Mouse (Mus musculus): ENCODE results near the gene Sh3bp1. TPM values are rescaled to one million over a fixed set of nuclear protein-coding genes. Genes with fewer than 3 reads are reported as not detected.

The Sh3bp1 gene
- polyA plus RNA-seq, 1 experiment from 2014 or later: 68.1 TPM

DNA sequence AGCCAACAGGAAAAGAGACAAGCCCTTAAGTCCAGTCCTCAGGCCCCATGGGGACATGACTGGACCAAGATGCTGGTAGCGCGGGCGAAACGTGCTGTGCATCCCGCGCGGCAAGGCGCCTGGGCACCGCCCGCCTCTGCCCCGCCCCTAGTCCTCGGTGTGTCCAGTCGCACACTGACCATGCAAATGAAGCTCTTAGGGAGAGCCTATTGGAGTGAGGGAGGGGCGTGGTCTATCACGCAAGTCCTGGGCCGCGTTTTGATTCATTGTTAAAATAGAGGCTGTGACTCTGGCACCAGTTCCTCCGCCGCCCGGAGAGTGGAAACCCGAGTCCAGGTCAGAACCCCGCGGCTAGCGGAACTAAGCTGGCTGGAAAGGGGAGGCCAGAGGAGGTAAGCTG, 48.1 kb downstream of the Sh3bp1 start, which contains the start of gene Triobp:
TSS of gene Triobp (plus strand) at position 68 of the 400 bp plus-strand sequence.
- peaks cover 19% of the 10 kb centered on the region for H3K4me1 ChIP-seq
- H3K27ac ChIP-seq (replicated peaks): no peak within 1 kb of the TSS
- peak within 1 kb of the TSS; percentile 85 for H3K4me2 ChIP-seq (replicated peaks)
- WGBS: under 1% methylated on average over 24 of the region's 24 CpGs
- peak within 1 kb of the TSS; percentile 40 for H3K9ac ChIP-seq
- no peaks in the 10 kb centered on the region for H3K27me3 ChIP-seq
- no peaks in the 10 kb centered on the region for H3K36me3 ChIP-seq
- H3K9me3 ChIP-seq (replicated peaks): no peaks in the 10 kb centered on the region
- H3K4me3 ChIP-seq (replicated peaks): peak within 1 kb of the TSS; percentile 52
- peak; percentile 96 for ATAC-seq (ENCODE audit: insufficient number of reproducible peaks, low FRiP score, low TSS enrichment, low read depth)

DNA sequence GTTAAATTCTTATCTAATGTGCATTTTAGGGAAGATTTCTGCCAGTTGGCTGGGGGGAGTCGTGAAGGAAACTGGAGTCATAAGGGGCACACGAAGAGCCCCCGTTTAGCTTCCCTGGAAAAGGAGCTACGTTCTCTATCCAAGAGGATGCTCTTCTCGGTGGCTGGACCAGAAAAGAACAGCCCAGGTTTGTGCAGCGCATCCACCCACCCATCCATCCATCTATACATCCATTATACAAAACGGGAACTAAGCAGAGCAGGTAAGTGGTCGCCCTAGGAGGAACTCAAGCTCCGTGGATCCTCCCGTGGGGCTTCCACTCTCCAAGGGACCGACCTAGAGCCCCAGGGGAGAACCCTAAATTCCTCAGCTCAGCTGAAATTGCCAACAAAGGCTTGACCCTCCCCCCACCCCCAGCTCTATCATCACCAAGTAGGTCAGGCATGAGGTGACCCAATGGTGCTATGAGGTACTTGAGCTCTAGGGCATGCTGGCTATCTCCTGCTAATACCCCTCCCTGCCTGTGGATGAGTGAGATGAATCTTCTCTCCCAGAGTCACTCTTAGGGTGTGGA, 48.7 kb downstream of the Sh3bp1 start:
- Histone ChIP-seq H3K9me3 (replicated peaks) (no peaks in the 10 kb centered on the region), H3K4me3 (replicated peaks) (peak overlapping the region; percentile 52), H3K4me1 (peaks cover 15% of the 10 kb centered on the region), H3K27me3 (no peaks in the 10 kb centered on the region), H3K9ac (peak overlapping the region; percentile 40; the same call in 1 of the 2 replicates), H3K27ac (replicated peaks) (no peak overlapping the region), H3K36me3 (no peaks in the 10 kb centered on the region), H3K4me2 (replicated peaks) (peak overlapping the region; percentile 85)
- WGBS: 2% methylated on average over 11 of the region's 11 CpGs
- no peak for ATAC-seq (ENCODE audit: insufficient number of reproducible peaks, low FRiP score, low TSS enrichment, low read depth)

DNA sequence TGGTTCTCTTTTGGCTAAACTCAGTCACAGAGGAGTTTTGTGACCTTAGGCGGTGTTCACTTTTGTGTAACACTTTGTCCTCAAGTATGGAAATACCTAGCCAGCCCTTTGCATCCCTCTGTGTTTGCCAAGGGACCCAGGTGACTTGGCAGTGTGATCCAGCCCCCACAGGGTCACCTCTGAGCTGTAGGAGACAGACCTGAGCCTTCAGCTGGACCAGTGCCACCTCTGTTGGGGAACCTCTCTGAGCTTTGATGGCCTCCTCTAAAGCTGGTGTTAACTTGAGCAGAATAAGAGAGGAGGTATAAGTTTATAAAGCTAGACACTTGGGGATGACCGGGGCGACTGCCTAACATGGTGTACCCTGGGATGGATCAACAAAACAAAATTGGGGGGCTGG, 49.3 kb downstream of the Sh3bp1 start:
- no peak overlapping the region for H3K9ac ChIP-seq
- 92% methylated on average over 3 of the region's 3 CpGs for WGBS

DNA sequence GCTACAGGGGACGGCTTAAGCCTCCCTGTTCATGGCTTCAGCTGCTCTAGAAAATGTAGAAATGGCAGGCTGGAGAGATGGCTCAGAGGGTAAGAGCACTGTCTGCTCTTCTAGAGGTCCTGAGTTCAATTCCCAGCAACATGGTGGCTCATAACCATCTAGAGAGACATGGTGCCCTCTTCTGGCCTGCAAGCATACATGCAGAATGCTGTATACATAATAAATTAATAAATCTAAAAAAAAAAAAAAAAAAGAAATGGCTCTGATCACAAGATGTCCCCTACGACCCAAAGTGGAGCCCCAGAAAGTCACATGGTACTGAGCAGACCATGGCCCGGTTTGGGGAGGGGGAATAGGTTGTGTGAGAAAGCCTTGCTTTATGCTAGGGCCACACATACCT, 56.1 kb downstream of the Sh3bp1 start:
- WGBS: 67% methylated on average over 3 of the region's 3 CpGs
- H3K9ac ChIP-seq: no peak overlapping the region
- ATAC-seq (ENCODE audit: insufficient number of reproducible peaks, low FRiP score, low TSS enrichment, low read depth): no peak
- peaks cover 4% of the 10 kb centered on the region for H3K4me1 ChIP-seq
- H3K36me3 ChIP-seq: 0 out of 2 replicates have a peak, but pooled peaks cover 4% of the 10 kb centered on the region
- no peak overlapping the region for H3K27ac ChIP-seq (replicated peaks)
- no peak overlapping the region for H3K4me3 ChIP-seq (replicated peaks)
- no peaks in the 10 kb centered on the region for H3K27me3 ChIP-seq
- no peak overlapping the region for H3K4me2 ChIP-seq (replicated peaks)
- no peaks in the 10 kb centered on the region for H3K9me3 ChIP-seq (replicated peaks)

More for the DNA sequence above, 49.3 kb downstream of the Sh3bp1 start:
- peaks cover 14% of the 10 kb centered on the region for H3K4me1 ChIP-seq
- no peak overlapping the region for H3K27ac ChIP-seq (replicated peaks)
- H3K27me3 ChIP-seq: no peaks in the 10 kb centered on the region
- H3K9me3 ChIP-seq (replicated peaks): no peaks in the 10 kb centered on the region
- H3K4me2 ChIP-seq (replicated peaks): no peak overlapping the region
- H3K4me3 ChIP-seq (replicated peaks): no peak overlapping the region
- no peaks in the 10 kb centered on the region for H3K36me3 ChIP-seq
- no peak for ATAC-seq (ENCODE audit: insufficient number of reproducible peaks, low FRiP score, low TSS enrichment, low read depth)

DNA sequence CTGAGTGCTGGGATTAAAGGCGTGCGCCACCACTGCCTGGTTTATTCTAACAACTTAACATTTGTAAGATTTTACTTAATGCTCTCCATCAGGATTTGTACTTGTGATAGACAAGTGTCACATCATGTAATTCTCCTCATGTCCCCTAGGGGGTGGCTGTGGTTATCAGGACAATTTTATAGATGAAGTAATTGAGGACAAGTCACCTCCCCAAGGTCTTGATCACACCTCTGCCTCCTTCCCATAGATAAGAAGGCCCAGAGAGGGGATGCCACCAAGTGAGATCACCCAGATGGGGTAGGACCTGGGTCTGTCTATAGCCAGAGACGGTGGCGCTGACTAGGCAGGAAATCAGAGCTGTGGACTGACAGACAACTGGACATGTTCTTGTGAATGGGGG, 56.8 kb downstream of the Sh3bp1 start:
- peaks cover 4% of the 10 kb centered on the region for H3K4me1 ChIP-seq
- no peak overlapping the region for H3K4me3 ChIP-seq (replicated peaks)
- 78% methylated on average over 4 of the region's 4 CpGs for WGBS
- no peaks in the 10 kb centered on the region for H3K9me3 ChIP-seq (replicated peaks)
- peaks cover 4% of the 10 kb centered on the region; the same call in 1 of the 2 replicates for H3K36me3 ChIP-seq
- H3K9ac ChIP-seq: no peak overlapping the region
- no peak overlapping the region for H3K27ac ChIP-seq (replicated peaks)
- no peak for ATAC-seq (ENCODE audit: insufficient number of reproducible peaks, low FRiP score, low TSS enrichment, low read depth)
- no peak overlapping the region for H3K4me2 ChIP-seq (replicated peaks)
- no peaks in the 10 kb centered on the region for H3K27me3 ChIP-seq

DNA sequence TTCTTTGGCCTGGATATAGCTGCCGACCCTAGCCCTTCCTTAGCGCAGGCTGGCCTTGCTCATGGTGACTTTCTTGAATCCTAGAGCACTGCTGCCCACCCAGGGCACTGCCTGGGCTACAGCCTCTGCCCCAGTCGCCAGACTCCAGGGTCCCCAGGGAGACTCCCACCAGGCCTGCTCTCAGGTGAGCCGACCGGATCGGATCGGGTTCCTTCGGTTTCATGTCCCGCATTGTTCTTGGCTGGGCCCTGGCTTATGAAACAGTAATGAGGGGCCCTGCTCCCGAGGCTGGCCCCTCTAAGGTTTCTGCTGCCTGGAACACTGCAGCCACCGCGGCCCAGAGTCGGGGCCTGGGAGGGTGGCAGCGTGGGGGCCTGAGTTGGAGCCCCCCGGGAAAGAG, 57.5 kb downstream of the Sh3bp1 start:
- Histone ChIP-seq H3K27ac (replicated peaks) (0 out of 2 replicates have a peak overlapping the region, but pooled peaks have one; percentile 45), H3K9ac (no peak overlapping the region), H3K4me1 (peaks cover 4% of the 10 kb centered on the region), H3K27me3 (no peaks in the 10 kb centered on the region), H3K9me3 (replicated peaks) (no peaks in the 10 kb centered on the region), H3K4me2 (replicated peaks) (peak overlapping the region; percentile 8; the same call in 1 of the 2 replicates), H3K4me3 (replicated peaks) (no peak overlapping the region), H3K36me3 (peaks cover 10% of the 10 kb centered on the region; the same call in 1 of the 2 replicates)
- ATAC-seq (ENCODE audit: insufficient number of reproducible peaks, low FRiP score, low TSS enrichment, low read depth): peak; percentile 32; the same call in 1 of the 2 replicates
- 53% methylated on average over 15 of the region's 15 CpGs for WGBS

DNA sequence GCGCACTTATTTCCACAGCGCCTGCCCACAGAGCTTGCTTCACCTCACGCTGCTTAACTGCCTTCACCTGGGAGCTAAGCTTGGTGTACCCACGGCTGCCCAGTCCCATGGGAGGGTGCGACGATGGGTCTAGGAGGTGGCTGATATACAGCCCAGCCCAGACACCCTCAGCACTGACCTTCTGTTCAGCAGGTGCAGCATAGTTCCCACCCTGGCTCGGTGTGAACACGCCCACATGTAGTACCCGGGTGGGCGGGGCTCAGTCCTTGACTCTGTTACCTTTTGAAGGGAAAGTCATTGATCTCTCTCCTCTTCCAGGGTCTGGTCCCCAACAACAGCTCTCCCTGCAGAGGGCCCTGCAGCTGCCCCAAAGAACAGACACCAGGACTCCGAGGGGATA, 60.0 kb downstream of the Sh3bp1 start:
- Histone ChIP-seq H3K9ac (no peak overlapping the region), H3K36me3 (peaks cover 10% of the 10 kb centered on the region; the same call in 1 of the 2 replicates), H3K27me3 (no peaks in the 10 kb centered on the region), H3K4me3 (replicated peaks) (no peak overlapping the region), H3K4me2 (replicated peaks) (no peak overlapping the region), H3K9me3 (replicated peaks) (no peaks in the 10 kb centered on the region), H3K4me1 (peaks cover 8% of the 10 kb centered on the region), H3K27ac (replicated peaks) (no peak overlapping the region)
- 88% methylated on average over 11 of the region's 11 CpGs for WGBS
- ATAC-seq (ENCODE audit: insufficient number of reproducible peaks, low FRiP score, low TSS enrichment, low read depth): no peak

DNA sequence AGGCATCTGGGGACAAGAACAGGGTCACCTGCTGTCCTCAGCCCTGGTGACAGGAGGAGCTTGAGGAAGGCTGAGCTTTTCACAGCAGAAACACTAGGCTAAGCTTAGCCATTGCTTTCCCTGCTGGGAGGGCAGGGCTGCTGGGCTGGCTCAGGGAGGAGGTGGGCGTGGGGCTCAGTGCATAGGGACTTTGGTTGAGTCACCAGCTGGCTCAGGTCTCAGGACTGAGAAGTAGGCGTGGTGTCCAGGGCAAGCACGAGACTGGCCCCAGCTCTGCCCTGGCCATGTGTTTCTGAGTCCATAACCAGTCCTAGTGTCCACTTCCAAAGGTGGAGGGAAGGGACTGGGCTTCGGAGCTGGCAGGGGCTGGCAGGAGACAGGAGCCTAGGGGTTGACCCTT, 60.5 kb downstream of the Sh3bp1 start:
- Histone ChIP-seq H3K27ac (replicated peaks) (no peak overlapping the region), H3K4me3 (replicated peaks) (no peak overlapping the region), H3K9me3 (replicated peaks) (no peaks in the 10 kb centered on the region), H3K27me3 (no peaks in the 10 kb centered on the region), H3K36me3 (peaks cover 10% of the 10 kb centered on the region; the same call in 1 of the 2 replicates), H3K4me1 (peaks cover 8% of the 10 kb centered on the region), H3K4me2 (replicated peaks) (no peak overlapping the region), H3K9ac (no peak overlapping the region)
- WGBS: 70% methylated on average over 4 of the region's 4 CpGs
- ATAC-seq (ENCODE audit: insufficient number of reproducible peaks, low FRiP score, low TSS enrichment, low read depth): no peak

Small RNA genes lying within 50 kb of the gene (microRNA-seq; reads per million reads assigned to microRNA genes)
- not detected for gene Mir6955 (ENCODE audit: borderline number of aligned reads)

Other genes starting within 250 kb of the Sh3bp1 start
- 0.09 and 0.21 TPM in 2 replicates for gene Elfn2, start 181.0 kb upstream of the Sh3bp1 start, polyA plus RNA-seq (2015; fragmentation: Nextera tagmentation; extraction: Ambion mirVana)
- gene Mfng, start 126.3 kb upstream of the Sh3bp1 start, polyA plus RNA-seq (2015; fragmentation: Nextera tagmentation; extraction: Ambion mirVana): 21.3 and 22.8 TPM in 2 replicates
- gene Card10, start 96.7 kb upstream of the Sh3bp1 start, polyA plus RNA-seq (2015; fragmentation: Nextera tagmentation; extraction: Ambion mirVana): 4.3 TPM in 2 replicates
- gene Cdc42ep1, start 57.1 kb upstream of the Sh3bp1 start, polyA plus RNA-seq (2015; fragmentation: Nextera tagmentation; extraction: Ambion mirVana): 41.5 and 43.8 TPM in 2 replicates
- gene Lgals2, start 44.2 kb upstream of the Sh3bp1 start, polyA plus RNA-seq (2015; fragmentation: Nextera tagmentation; extraction: Ambion mirVana): 1.0 TPM in 2 replicates
- 56.0 and 62.0 TPM in 2 replicates for gene Gga1, start 22.6 kb upstream of the Sh3bp1 start, polyA plus RNA-seq (2015; fragmentation: Nextera tagmentation; extraction: Ambion mirVana)
- 0.71 and 0.85 TPM in 2 replicates for gene Gm49510, start 101 bp upstream of the Sh3bp1 start, polyA plus RNA-seq (2015; fragmentation: Nextera tagmentation; extraction: Ambion mirVana)
- 17.3 and 19.9 TPM in 2 replicates for gene Pdxp, start 14.2 kb downstream of the Sh3bp1 start, polyA plus RNA-seq (2015; fragmentation: Nextera tagmentation; extraction: Ambion mirVana)
- gene Lgals1, start 27.0 kb downstream of the Sh3bp1 start, polyA plus RNA-seq (2015; fragmentation: Nextera tagmentation; extraction: Ambion mirVana): 2,635 and 2,725 TPM in 2 replicates
- gene Nol12, start 35.2 kb downstream of the Sh3bp1 start, polyA plus RNA-seq (2015; fragmentation: Nextera tagmentation; extraction: Ambion mirVana): 52.7 and 53.7 TPM in 2 replicates
- 54.6 and 61.4 TPM in 2 replicates for gene Triobp, start 48.0 kb downstream of the Sh3bp1 start, polyA plus RNA-seq (2015; fragmentation: Nextera tagmentation; extraction: Ambion mirVana)
- 553 and 582 TPM in 2 replicates for gene H1f0, start 128.7 kb downstream of the Sh3bp1 start, polyA plus RNA-seq (2015; fragmentation: Nextera tagmentation; extraction: Ambion mirVana)
- 0.14 and 0.37 TPM in 2 replicates for gene Galr3, start 142.1 kb downstream of the Sh3bp1 start, polyA plus RNA-seq (2015; fragmentation: Nextera tagmentation; extraction: Ambion mirVana)
- gene Ankrd54, start 163.1 kb downstream of the Sh3bp1 start, polyA plus RNA-seq (2015; fragmentation: Nextera tagmentation; extraction: Ambion mirVana): 58.7 and 71.7 TPM in 2 replicates
- 197 and 205 TPM in 2 replicates for gene Eif3l, start 175.4 kb downstream of the Sh3bp1 start, polyA plus RNA-seq (2015; fragmentation: Nextera tagmentation; extraction: Ambion mirVana)
- 16.8 and 17.3 TPM in 2 replicates for gene Micall1, start 209.1 kb downstream of the Sh3bp1 start, polyA plus RNA-seq (2015; fragmentation: Nextera tagmentation; extraction: Ambion mirVana)
- gene Polr2f, start 241.2 kb downstream of the Sh3bp1 start, polyA plus RNA-seq (2015; fragmentation: Nextera tagmentation; extraction: Ambion mirVana): 304 and 333 TPM in 2 replicates
- gene 1700088E04Rik, start 241.5 kb downstream of the Sh3bp1 start, polyA plus RNA-seq (2015; fragmentation: Nextera tagmentation; extraction: Ambion mirVana): 17.2 and 25.2 TPM in 2 replicates